In genomic region chr10:42502349-42503111, GRCm38 (mm10) we compare ENCODE assay signal across 8 mouse cellular contexts. TPM values are rescaled to one million over a fixed set of nuclear protein-coding genes. Genes with fewer than 3 reads are reported as not detected.
DNase-seq lines count a peak whose midpoint lies in the region; ATAC-seq and TF ChIP-seq lines count a peak whose summit lies in the region.

No protein-coding gene starts in this region.

- no peak for TF ChIP-seq EP300 in stomach, postnatal 0 days (optimal IDR thresholded peaks at IDR 0.05)

- no peaks in the 10 kb centered on the region for H3K9me3 ChIP-seq in kidney, embryonic 15.5 days (replicated peaks)
- H3K9me3 ChIP-seq in liver, embryonic 11.5 days (ENCODE audit: control insufficient read depth, low read length): no peaks in the 10 kb centered on the region
- no peaks in the 10 kb centered on the region for H3K9me3 ChIP-seq in stomach, postnatal 0 days (ENCODE audit: control insufficient read depth, low read length)

- peak overlapping the region; percentile 69 for H3K4me3 ChIP-seq in thymus, adult 2 months (ENCODE audit: control insufficient read depth, insufficient read depth, low read length)
- peak overlapping the region; percentile 89 for H3K4me3 ChIP-seq in kidney, embryonic 15.5 days (replicated peaks)
- H3K4me3 ChIP-seq in liver, embryonic 11.5 days (ENCODE audit: low read depth, low read length): peak overlapping the region; percentile 95
- H3K4me3 ChIP-seq in myocyte: peak overlapping the region; percentile 61
- H3K4me3 ChIP-seq in stomach, postnatal 0 days (ENCODE audit: low read depth, low read length): peak overlapping the region; percentile 94

- H3K79me2 ChIP-seq in myocyte (ENCODE audit: control insufficient read depth, insufficient read depth): peaks cover 51% of the 10 kb centered on the region

- H3K27ac ChIP-seq in thymus, adult 2 months (ENCODE audit: control insufficient read depth, insufficient read depth, low read length): peak overlapping the region; percentile 56
- peak overlapping the region; percentile 98 for H3K27ac ChIP-seq in kidney, embryonic 15.5 days
- H3K27ac ChIP-seq in liver, embryonic 11.5 days (ENCODE audit: low read depth, low read length): peak overlapping the region; percentile 98
- peak overlapping the region; percentile 99 for H3K27ac ChIP-seq in stomach, postnatal 0 days (replicated peaks)

- no peaks in the 10 kb centered on the region for H3K27me3 ChIP-seq in thymus, adult 2 months (ENCODE audit: control insufficient read depth, insufficient read depth, low read length)
- no peaks in the 10 kb centered on the region for H3K27me3 ChIP-seq in kidney, embryonic 15.5 days
- no peaks in the 10 kb centered on the region for H3K27me3 ChIP-seq in liver, embryonic 11.5 days (replicated peaks; ENCODE audit: control insufficient read depth, insufficient read depth, low read length)
- H3K27me3 ChIP-seq in myocyte (ENCODE audit: control insufficient read depth, insufficient read depth, insufficient read length): no peaks in the 10 kb centered on the region
- no peaks in the 10 kb centered on the region for H3K27me3 ChIP-seq in stomach, postnatal 0 days (ENCODE audit: control insufficient read depth, insufficient read depth, low read length)

- peaks cover 5% of the 10 kb centered on the region for H3K4me1 ChIP-seq in thymus, adult 2 months (replicated peaks; ENCODE audit: control insufficient read depth, insufficient read depth, low read length)
- peaks cover 5% of the 10 kb centered on the region for H3K4me1 ChIP-seq in kidney, embryonic 15.5 days
- H3K4me1 ChIP-seq in liver, embryonic 11.5 days (replicated peaks; ENCODE audit: control insufficient read depth, insufficient read depth, low read length): peaks cover 16% of the 10 kb centered on the region
- no peaks in the 10 kb centered on the region for H3K4me1 ChIP-seq in stomach, postnatal 0 days (replicated peaks; ENCODE audit: control insufficient read depth, insufficient read depth)

- no peak; the same call in 1 of the 2 replicates for TF ChIP-seq CTCF in thymus, adult 2 months (IDR thresholded peaks at IDR 0.05; ENCODE audit: borderline replicate concordance, control insufficient read depth, extremely low read depth, insufficient read depth, low read length, poor library complexity)
- TF ChIP-seq CTCF in stomach, postnatal 0 days (IDR thresholded peaks at IDR 0.05; ENCODE audit: low read depth): no peak

- ATAC-seq in granulocyte monocyte progenitor cell, adult 5-6 weeks (replicated peaks; ENCODE audit: poor library complexity, severe bottlenecking): peak; percentile 10; the same call in 1 of the 2 replicates
- ATAC-seq in kidney, embryonic 15.5 days (replicated peaks; ENCODE audit: low FRiP score): peak; percentile 38
- ATAC-seq in liver, embryonic 11.5 days (replicated peaks; ENCODE audit: low FRiP score): peak; percentile 48
- peak; percentile 24 for ATAC-seq in stomach, postnatal 0 days (ENCODE audit: low FRiP score, low TSS enrichment)

- H3K36me3 ChIP-seq in thymus, adult 2 months (ENCODE audit: control insufficient read depth, insufficient read depth, low read length): no peaks in the 10 kb centered on the region
- 0 out of 2 replicates have a peak, but pooled peaks cover 5% of the 10 kb centered on the region for H3K36me3 ChIP-seq in kidney, embryonic 15.5 days
- no peaks in the 10 kb centered on the region; the same call in 1 of the 2 replicates for H3K36me3 ChIP-seq in liver, embryonic 11.5 days (ENCODE audit: control insufficient read depth, insufficient read depth, low read length)
- H3K36me3 ChIP-seq in myocyte (ENCODE audit: control insufficient read depth, insufficient read depth): no peaks in the 10 kb centered on the region
- H3K36me3 ChIP-seq in stomach, postnatal 0 days (ENCODE audit: control insufficient read depth, insufficient read depth, low read length): no peaks in the 10 kb centered on the region

- peak overlapping the region; percentile 89 for H3K9ac ChIP-seq in kidney, embryonic 15.5 days
- peak overlapping the region; percentile 99 for H3K9ac ChIP-seq in liver, embryonic 11.5 days (ENCODE audit: low read depth, low read length)
- peak overlapping the region; percentile 96 for H3K9ac ChIP-seq in stomach, postnatal 0 days (ENCODE audit: low read length)

- under 1% methylated on average over 55 of the region's 55 CpGs for WGBS in thymus, adult 2 months
- under 1% methylated on average over 55 of the region's 55 CpGs for WGBS in kidney, embryonic 15.5 days
- WGBS in liver, embryonic 11.5 days: under 1% methylated on average over 53 of the region's 55 CpGs
- under 1% methylated on average over 52 of the region's 55 CpGs for WGBS in stomach, postnatal 0 days

- peak overlapping the region; percentile 77 for H3K4me2 ChIP-seq in kidney, embryonic 15.5 days
- peak overlapping the region; percentile 90 for H3K4me2 ChIP-seq in liver, embryonic 11.5 days
- peak overlapping the region; percentile 90 for H3K4me2 ChIP-seq in myocyte (ENCODE audit: low read depth)
- H3K4me2 ChIP-seq in stomach, postnatal 0 days (replicated peaks; ENCODE audit: low read depth): peak overlapping the region; percentile 68

- no peak for TF ChIP-seq POLR2A in thymus, adult 2 months (IDR thresholded peaks at IDR 0.05; ENCODE audit: control insufficient read depth, extremely low read depth, insufficient read depth, low read length, poor library complexity)
- no peak for TF ChIP-seq POLR2A in myocyte (IDR thresholded peaks at IDR 0.05; ENCODE audit: insufficient read length, low read depth)

- DNase-seq in thymus, adult 2 months: peak; percentile 67
- no peak for DNase-seq in thymus, postnatal 25 days
- peak; percentile 70 for DNase-seq in embryo, embryonic 11 days
- no peak for DNase-seq in liver, embryonic 11.5 days (ENCODE audit: low spot score)
- DNase-seq in stomach, postnatal 0 days (ENCODE audit: low spot score): peak; percentile 73

- peak overlapping the region; percentile 39 for H3ac ChIP-seq in myocyte (ENCODE audit: control insufficient read depth, insufficient read length)

TF ChIP-seq in myocyte, 11 proteins besides CTCF, POLR2A, EP300 and RAD21:
- TF ChIP-seq USF1 (IDR thresholded peaks at IDR 0.05; ENCODE audit: low read depth) (no peak), SRF (IDR thresholded peaks at IDR 0.05; ENCODE audit: control insufficient read depth, insufficient read length, low read depth) (no peak), MYOD1 (IDR thresholded peaks at IDR 0.05; ENCODE audit: control insufficient read depth in 1 of 3, insufficient read length in 2 of 3, low read depth in 2 of 3) (no peak), POLR2AphosphoS2 (IDR thresholded peaks at IDR 0.05; ENCODE audit: insufficient read length, low read depth) (no peak), CEBPB (IDR thresholded peaks at IDR 0.05; ENCODE audit: insufficient read depth, poor library complexity, severe bottlenecking) (no peak), TCF3 (IDR thresholded peaks at IDR 0.05; ENCODE audit: insufficient read length, low read depth) (no peak), MAX (IDR thresholded peaks at IDR 0.05; ENCODE audit: low read depth) (no peak), E2F4 (IDR thresholded peaks at IDR 0.05; ENCODE audit: insufficient read depth) (no peak), REST (IDR thresholded peaks at IDR 0.05; ENCODE audit: insufficient read depth, insufficient read length) (no peak), TCF12 (IDR thresholded peaks at IDR 0.05; ENCODE audit: insufficient read depth, poor library complexity, severe bottlenecking) (no peak), MYOG (IDR thresholded peaks at IDR 0.05; ENCODE audit: control insufficient read depth in 1 of 3, insufficient read depth in 1 of 3, insufficient read length in 2 of 3, low read depth in 2 of 3) (no peak)

RNA-seq across cellular contexts. Expression of gene Snx3, which starts 0.7 kb away (rescaled TPM):
- 309 and 380 TPM in 2 replicates for polyA plus RNA-seq in thymus, adult 2 months (2012; rRNA removed)
- total RNA-seq in granulocyte monocyte progenitor cell, adult 5-6 weeks (2014; fragmentation: Nextera tagmentation): 214 and 219 TPM in 2 replicates
- 91.6 and 94.3 TPM in 2 replicates for total RNA-seq in granulocyte monocyte progenitor cell, adult 5-6 weeks (2017)
- polyA plus RNA-seq in kidney, embryonic 15.5 days (2015; fragmentation: Nextera tagmentation; extraction: Ambion mirVana): 326 and 335 TPM in 2 replicates
- polyA plus RNA-seq in liver, embryonic 11.5 days (2014; fragmentation: Nextera tagmentation; extraction: Ambion mirVana): 355 and 358 TPM in 2 replicates
- 251 TPM for polyA plus RNA-seq in myocyte (2012; fragmentation: generic; extraction: Trizol)
- 257 and 275 TPM in 2 replicates for polyA plus RNA-seq in stomach, postnatal 0 days (2015; fragmentation: Nextera tagmentation; extraction: Ambion mirVana)

RNA-seq across cellular contexts. Expression of gene Afg1l, which starts 24.2 kb away (rescaled TPM):
- polyA plus RNA-seq in thymus, adult 2 months (2012; rRNA removed): 3.4 and 3.7 TPM in 2 replicates
- total RNA-seq in granulocyte monocyte progenitor cell, adult 5-6 weeks (2014; fragmentation: Nextera tagmentation): 3.9 and 7.7 TPM in 2 replicates
- 3.0 and 5.8 TPM in 2 replicates for total RNA-seq in granulocyte monocyte progenitor cell, adult 5-6 weeks (2017)
- 7.0 and 7.3 TPM in 2 replicates for polyA plus RNA-seq in kidney, embryonic 15.5 days (2015; fragmentation: Nextera tagmentation; extraction: Ambion mirVana)
- 5.0 TPM in 2 replicates for polyA plus RNA-seq in liver, embryonic 11.5 days (2014; fragmentation: Nextera tagmentation; extraction: Ambion mirVana)
- 6.5 TPM for polyA plus RNA-seq in myocyte (2012; fragmentation: generic; extraction: Trizol)
- 6.3 and 6.4 TPM in 2 replicates for polyA plus RNA-seq in stomach, postnatal 0 days (2015; fragmentation: Nextera tagmentation; extraction: Ambion mirVana)

Comparison
In these comparisons a context has a peak if more than half of its experiments do, and no peak if none do; other contexts are left out.
1. DNase-seq: peak in thymus, adult 2 months (single experiment), embryo, embryonic 11 days (single experiment) and stomach, postnatal 0 days (single experiment); none in thymus, postnatal 25 days (single experiment) and liver, embryonic 11.5 days (single experiment).
2. Peak in every context shown above with its lines, with median percentiles within 50 percentile points of each other: H3K27ac ChIP-seq, H3K4me3 ChIP-seq, ATAC-seq, H3K4me2 ChIP-seq and H3K9ac ChIP-seq.